Mouse (Mus musculus) spleen, postnatal 10 days (tissue): ENCODE data around the gene Cpt1c.

Source experiments
- DNase-seq, 2 experiments: peaks; one replicate each; pipeline ENCODE4 v3.0.0; 2021 to 2022; ENCODE audit warnings: low spot score in 2 of 2

The Cpt1c gene

DNA sequence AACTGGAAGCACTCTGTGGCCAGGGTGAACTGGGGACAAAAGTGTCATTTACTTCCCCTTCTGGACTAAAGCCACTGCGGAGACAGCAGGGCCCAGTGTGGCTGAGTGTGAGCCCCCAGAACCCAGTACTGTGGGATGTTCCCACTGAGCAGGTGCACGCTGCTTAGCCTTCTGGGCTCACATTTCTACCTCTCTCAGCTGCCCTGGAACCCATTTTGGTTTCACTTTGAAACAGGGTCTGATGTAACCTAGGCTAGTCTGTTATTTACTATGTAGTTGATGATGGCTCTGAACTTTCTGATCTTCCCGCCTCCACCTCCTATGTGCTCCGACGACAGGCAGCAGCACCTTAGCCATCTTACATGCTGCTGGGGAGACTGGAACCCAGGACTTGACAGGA, 11.8 kb downstream of the Cpt1c start:
- DNase-seq = no peak

- no peak for DNase-seq
Observed at GRCm38 (mm10) chr7:44962337-44962736, 12.3 kb downstream of the Cpt1c start.

- DNase-seq = no peak
Observed at GRCm38 (mm10) chr7:44960512-44960910, 14.1 kb downstream of the Cpt1c start.

DNA sequence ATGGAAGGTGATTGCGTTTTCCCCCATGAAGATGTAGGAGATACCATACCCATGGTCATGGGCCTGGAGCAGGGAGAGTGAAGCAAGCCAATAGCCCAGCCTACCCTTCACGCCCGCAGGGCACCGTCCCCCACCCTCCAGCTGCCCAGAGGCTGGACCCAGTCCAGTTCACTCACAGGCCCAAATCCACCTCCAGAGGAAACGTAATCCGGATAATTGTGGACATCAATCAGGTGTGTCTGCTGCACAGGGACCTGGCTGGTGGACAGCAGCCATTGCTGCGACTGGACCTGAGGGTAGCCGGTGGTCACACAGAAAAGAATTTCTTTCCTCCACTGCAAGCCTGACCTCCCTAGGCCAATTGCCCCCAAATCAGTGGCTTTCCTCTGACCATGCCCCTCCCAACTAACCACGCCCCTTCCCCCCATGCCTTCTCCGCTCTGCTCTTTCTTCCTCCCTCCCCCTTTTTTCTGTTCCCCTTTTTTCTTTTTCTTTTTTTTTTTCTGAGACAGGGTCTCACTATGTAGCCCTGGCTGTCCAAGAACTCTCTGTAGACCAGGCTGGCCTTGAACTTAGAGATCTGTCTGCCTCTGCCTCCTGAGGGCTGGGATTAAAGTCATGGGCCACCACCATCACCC, 14.7 kb downstream of the Cpt1c start:
- peak in 1 of 2 experiments; percentile 67 for DNase-seq

GRCm38 (mm10) chr7:44959281-44959680, 15.4 kb downstream of the Cpt1c start:
- DNase-seq = no peak

- DNase-seq = peak in 1 of 2 experiments; percentile 53
Observed at GRCm38 (mm10) chr7:44958208-44958607, 16.4 kb downstream of the Cpt1c start.

DNA sequence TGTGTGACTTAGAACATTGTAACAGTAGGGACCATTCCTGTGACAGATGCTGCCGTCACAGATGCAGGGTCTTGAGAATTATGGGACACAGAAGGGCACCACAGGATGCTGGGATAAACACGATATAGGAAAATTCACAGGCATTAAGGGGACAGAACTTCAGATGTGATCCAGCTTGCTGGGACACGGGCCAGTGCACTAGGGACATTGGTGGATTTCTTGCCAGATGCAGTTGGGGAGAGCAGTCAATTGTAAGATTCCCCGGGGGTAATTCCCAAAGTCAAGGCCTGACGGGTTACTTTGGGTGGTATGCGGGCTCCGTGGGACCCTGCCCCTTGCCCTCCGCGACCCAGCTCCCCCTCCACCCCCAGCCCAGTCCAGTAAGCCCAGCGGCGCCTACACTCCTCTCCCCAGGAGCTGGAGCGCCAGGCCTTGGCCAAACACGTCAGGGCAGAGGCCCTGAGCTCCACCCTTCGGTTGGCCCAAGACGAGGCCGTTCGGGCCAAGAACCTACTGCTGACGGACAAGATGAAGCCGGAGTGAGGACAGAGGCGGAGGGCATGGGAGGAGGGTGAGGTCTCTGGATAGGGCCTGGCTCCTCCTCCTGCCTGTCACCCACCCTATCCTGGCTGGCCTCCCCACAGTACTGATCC, 17.3 kb downstream of the Cpt1c start:
- DNase-seq = no peak

- no peak for DNase-seq
Observed at GRCm38 (mm10) chr7:44956266-44956665, 18.4 kb downstream of the Cpt1c start.

GRCm38 (mm10) chr7:44955628-44956027, 19.0 kb downstream of the Cpt1c start:
- DNase-seq = no peak

- no peak for DNase-seq
Observed at GRCm38 (mm10) chr7:44954091-44954885, 20.4 kb downstream of the Cpt1c start.

GRCm38 (mm10) chr7:44953561-44953960, 21.1 kb downstream of the Cpt1c start:
- DNase-seq = no peak

DNA sequence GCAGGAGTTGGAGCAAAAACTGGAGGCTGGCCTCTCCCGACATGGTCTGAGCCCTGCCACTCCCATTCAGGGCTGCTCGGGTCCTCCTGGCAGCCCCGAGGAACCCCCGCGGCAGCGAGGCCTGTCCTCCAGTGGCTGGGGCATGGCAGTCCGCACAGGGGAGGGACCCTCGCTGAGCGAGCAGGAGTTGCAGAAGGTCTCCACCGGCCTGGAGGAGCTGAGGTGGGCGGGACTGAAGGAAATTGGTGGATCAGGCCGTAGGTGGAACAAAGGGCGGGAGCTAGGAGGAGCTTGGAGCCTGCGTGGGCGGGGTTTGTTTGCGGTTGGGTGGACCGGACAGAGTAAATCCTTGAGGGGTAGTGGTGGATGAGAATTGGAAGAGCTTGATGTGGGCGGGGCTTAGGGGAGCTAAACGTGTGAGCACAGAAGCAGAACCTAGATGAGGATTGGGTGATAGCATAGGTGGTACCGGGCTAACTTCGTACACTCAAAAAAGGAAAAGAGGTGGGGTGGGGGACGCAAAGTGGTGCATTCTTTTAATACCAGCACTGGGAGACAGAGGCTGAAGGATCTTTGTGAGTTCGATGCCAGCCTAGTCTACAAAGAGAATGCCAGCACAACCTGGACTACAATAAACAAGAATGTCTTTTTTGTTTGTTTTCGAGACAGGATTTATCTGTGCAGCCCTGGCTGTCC, 21.9 kb downstream of the Cpt1c start:
- DNase-seq = peak; percentile 51 to 82

- DNase-seq = peak in 1 of 2 experiments; percentile 57
Observed at GRCm38 (mm10) chr7:44951960-44952359, 22.7 kb downstream of the Cpt1c start.

GRCm38 (mm10) chr7:44949922-44950321, 24.7 kb downstream of the Cpt1c start:
- DNase-seq = no peak

DNA sequence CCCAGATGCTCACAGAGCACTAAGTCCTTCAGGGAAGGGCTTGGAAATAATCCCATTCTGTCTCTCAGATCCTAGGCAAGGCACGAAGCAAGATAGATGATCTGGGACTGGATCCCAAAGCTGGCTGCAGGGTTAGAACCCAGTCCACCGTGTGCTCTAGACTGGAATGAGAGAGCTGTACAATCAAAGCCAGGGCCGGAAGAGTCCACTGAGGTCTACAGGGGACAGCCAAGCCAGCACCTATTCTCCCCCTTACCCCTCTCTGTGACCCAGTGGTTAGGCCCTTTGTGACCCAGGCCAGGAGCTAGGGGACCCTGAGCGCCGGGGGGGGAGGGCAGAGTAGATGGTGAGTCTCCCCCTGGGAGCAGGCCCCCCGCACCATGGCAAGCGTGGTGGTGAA, 31.7 kb downstream of the Cpt1c start, which contains the start of gene Tsks:
Gene Tsks, plus strand, starts transcription at position 301 of the 400 bp plus-strand sequence.
- DNase-seq = no peak

GRCm38 (mm10) chr7:44938680-44939079, 36.0 kb downstream of the Cpt1c start:
- DNase-seq = no peak

GRCm38 (mm10) chr7:44929204-44930151, 45.2 kb downstream of the Cpt1c start, which contains the start of gene Ap2a1:
Gene Ap2a1 (minus strand): TSS chr7:44929496.
- DNase-seq = peak; percentile 98 to 100

DNA sequence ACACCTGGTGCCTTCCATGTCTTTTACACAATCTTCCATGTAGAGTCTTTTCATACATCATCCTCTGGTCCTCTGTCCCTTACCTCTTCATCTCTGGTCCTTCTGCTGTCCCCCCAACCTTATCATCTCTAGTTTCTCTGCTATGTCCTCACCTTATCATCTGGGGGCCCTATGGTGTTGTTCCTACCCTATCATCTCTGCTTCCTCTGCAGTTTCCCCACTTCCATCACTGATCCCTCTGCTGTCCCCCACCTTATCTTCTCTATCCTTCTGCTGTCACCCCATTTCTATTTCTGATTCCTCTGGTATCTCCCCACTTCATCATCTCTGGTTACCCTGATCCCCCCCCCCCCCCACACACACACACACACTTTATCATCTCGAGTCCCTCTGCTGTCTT, 46.1 kb downstream of the Cpt1c start:
- no peak for DNase-seq

DNA sequence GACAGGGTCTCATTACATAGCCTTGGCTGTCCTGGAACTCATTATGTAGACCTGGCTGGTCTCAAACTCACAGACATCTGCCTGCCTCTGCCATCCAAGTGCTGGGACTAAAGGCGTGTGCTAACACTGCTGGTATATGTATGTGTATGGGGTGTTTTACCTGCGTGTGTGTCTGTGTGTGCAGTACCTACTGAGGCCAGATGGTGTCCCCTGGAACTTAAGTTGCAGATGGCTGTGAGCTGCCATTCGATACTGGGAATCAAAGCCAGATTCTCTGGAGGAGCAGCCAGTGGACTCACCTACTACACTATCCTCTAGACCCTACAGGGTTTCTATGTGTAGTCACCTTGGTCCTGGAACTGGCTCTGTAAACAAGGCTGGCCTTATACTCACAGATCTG, 49.2 kb downstream of the Cpt1c start:
- peak in 1 of 2 experiments; percentile 58 for DNase-seq

DNA sequence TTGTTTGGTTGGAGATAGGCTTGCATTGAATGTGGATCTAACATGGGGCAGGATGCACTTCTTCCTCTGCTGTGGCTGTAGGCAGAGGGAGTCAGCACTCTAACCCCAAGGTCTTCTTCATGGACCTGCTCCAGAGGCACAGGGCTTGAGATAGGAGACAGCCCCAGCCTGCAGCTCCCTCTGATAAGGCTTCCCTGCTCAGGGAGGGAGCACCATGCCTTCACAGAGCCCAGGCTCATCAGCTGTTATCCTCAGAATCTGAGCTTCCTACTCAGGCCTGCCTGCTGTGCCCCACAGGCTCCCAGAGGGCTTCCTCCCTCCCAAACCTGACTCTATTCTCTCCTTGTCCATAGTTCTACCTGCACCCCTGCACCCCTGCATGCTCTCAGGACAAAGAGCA, 52.1 kb downstream of the Cpt1c start:
- no peak for DNase-seq

- no peak for DNase-seq
Observed at GRCm38 (mm10) chr7:44919127-44919526, 55.5 kb downstream of the Cpt1c start.
